Mouse (Mus musculus) pancreas, adult 10 weeks (tissue): ENCODE measurements around the gene Nphs2. TPM values are rescaled to one million over a fixed set of nuclear protein-coding genes. Genes with fewer than 3 reads are reported as not detected.

Experiments
- polyA plus RNA-seq: library from polyadenylated mRNA; stranded (reverse); fragments of 350-450 nt; fragmentation: Illumina TruSeq; extraction: RNeasy Lipid Tissue Mini Kit (QIAGEN cat#74804); gene quantifications from one replicate; pipeline ENCODE4 v1.2.3, GENCODE M21; 2015; ENCODE audit warnings: low read depth, low replicate concordance; ENCODE audit not compliant: insufficient read depth

The Nphs2 gene
- not detected for polyA plus RNA-seq

DNA sequence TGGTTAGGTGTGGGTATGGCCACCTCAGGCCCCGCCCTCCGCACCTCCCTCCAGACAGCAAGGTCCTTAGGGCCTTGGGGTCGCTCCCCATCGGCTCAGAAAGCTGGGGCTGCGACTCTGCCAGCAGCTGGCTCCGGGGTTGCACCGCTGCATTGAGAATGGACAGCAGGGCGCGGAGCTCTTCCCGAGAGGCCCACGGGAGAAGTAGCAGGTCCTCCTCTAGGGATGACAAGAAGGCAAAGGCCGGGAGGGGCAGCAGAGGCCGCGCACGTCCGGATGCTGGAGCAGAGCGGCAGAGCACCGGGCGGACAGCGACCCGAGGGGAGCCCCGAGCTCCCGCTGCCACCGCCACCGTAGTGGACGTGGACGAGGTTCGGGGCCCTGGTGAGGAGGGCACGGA is at the start of gene Nphs2:
Gene Nphs2 (plus strand): TSS at position 98 of the 400 bp plus-strand sequence.

GRCm38 (mm10) chr1:156302911-156303749 is 7.4 kb upstream of the Nphs2 start, which contains the start of gene Tdrd5:
TSS of gene Tdrd5 (minus strand) at chr1:156303664.

DNA sequence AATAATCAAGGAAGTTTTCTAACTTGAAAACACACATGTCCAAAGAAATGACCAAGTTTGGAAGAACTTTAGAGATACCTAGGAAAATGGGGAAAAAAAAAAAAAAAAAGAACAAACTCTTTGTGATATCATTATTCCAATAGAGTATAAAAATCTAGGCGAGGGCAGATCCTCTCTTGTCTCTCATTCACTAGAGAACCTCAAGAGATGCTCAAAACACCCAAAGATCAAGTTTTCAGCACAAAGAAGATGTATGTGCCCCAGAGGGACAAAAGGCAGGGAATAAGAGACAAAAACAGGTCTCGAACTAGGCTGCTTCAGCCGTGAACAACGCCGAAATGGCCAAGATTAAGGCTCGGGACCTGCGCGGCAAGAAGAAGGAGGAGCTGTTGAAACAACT is 55.2 kb downstream of the Nphs2 start, which contains the start of gene Gm2000:
Gene Gm2000 (plus strand): TSS at position 301 of the 400 bp plus-strand sequence.

Other genes with a start within 250 kb of the Nphs2 start
- 0.20 TPM for gene Fam163a, start 105.7 kb upstream of the Nphs2 start, polyA plus RNA-seq
- not detected for gene Tdrd5, start 7.1 kb upstream of the Nphs2 start, polyA plus RNA-seq
- gene Gm2000, start 55.3 kb downstream of the Nphs2 start, polyA plus RNA-seq, result 204 TPM
- gene Axdnd1, start 110.4 kb downstream of the Nphs2 start, polyA plus RNA-seq, result not detected
- gene Soat1, start 163.6 kb downstream of the Nphs2 start, polyA plus RNA-seq, result 2.3 TPM
- 0.89 TPM for gene Gm10031, start 213.3 kb downstream of the Nphs2 start, polyA plus RNA-seq
- 4.0 TPM for gene Abl2, start 248.1 kb downstream of the Nphs2 start, polyA plus RNA-seq